Mouse (Mus musculus) urinary bladder, postnatal 4 days (tissue): ENCODE measurements around the gene B4galt7.
"Not testable (repeated sequence)": the region's sequence is repeated elsewhere in the genome, so short reads cannot be mapped to it uniquely, and the experiment has no call there.

Source experiments
- DNase-seq, 2 experiments: peaks; one replicate each; pipeline ENCODE4 v3.0.0; 2021 to 2022; ENCODE audit warnings: low spot score in 2 of 2

The B4galt7 gene

DNA sequence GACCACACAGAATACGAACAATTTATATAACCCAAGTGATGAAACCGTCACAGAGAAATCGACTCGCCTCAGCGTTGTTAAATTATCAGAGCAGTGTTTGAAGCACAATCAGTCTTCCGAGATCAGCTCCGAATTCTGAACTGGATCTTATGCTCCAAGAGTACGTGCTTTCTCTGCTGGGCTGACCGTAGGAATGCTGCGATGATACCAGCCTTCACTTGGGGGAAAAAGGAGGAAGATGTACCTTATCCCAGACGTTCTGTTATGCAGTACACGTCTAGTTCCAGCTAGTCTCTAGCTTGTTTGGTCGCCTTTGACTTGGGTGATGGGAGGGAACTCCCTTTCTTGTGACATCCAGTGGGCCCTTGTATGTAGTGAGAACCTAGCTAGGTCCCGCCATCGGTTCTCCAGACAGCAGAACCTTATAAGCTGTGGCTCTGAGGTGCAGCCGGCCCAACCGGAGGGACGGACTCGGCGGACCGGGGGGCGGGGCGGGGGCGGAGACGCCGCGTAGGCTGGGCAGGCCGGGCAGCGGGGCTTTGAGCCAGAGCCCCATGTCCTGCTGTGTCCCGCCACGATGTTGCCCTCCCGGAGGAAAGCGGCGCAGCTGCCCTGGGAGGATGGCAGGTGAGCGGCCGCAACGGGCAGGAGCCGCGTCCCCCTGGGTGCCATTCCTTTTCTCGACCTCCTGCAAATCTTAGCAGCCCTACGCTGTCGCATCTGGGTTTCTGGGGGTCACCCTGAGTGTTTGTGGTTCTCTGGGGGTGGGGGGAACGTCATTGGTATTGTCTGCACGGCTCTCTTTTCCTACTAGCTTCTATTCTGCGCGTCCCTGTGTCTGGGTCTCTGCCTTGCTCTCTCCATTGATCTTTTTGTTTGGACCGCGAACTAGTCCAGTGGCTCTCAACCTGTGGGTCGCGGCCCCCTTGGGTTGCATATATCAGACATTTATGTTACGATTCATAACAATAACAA, at the start of gene B4galt7:
B4galt7 (plus strand) TSS at position 331 of the 975 bp plus-strand sequence.
- DNase-seq: peak; percentile 83 to 87

DNA sequence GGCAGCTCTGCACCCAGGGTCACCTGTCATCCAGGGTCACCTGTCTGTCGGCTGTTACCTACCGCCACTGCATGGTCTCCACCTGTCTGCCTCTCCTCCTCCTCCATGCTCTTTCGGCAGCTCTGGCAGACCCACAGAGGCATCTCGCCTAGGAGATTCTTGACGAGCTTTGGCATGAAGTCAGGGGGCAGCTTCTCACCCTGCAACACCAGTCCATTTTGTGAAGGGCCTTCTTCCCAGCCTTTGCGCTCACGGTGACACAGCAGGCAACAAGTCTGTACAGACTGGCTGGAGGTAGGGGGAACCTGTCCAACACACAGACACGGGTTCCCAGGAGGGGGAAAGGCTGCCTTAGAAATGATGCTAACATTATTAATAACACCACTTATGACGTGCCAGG, 43.8 kb upstream of the B4galt7 start:
- DNase-seq: no peak

GRCm38 (mm10) chr13:55557499-55557898, 42.2 kb upstream of the B4galt7 start:
- DNase-seq: no peak

DNA sequence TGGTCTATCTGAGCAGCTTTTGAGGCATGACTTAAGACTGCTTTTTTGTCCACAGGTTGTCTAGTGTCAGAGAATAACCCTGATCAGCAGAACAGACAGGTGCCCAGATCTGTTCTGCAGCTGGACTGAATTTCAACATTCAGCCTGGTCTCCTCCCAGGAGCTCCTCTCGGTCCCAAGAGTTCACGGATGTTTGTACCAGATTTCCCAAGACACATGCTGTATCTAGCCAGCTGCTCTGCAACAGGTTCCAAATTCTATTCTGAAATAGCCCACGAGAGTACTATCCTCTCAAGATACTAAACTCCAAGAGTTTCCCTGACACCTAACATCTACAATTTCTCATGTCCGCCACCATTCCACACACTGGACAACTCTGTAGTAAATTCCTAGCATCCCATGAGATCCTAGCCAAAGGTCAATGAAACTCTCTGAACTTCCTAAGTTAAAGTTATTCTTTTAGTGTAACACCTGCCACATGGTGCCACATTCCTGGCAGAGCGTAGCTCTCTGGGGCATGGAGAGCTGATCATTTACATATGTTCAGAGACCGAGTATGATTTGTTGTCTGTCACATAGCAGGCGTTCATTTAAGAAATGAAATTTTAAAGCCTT, 36.3 kb upstream of the B4galt7 start:
- no peak for DNase-seq

GRCm38 (mm10) chr13:55567001-55567400, 32.7 kb upstream of the B4galt7 start:
- DNase-seq: no peak

- DNase-seq: no peak
These were observed 31.7 kb upstream of the B4galt7 start for GRCm38 (mm10) chr13:55567949-55568348.

GRCm38 (mm10) chr13:55568524-55568923, 31.2 kb upstream of the B4galt7 start:
- DNase-seq: not testable (repeated sequence)

DNA sequence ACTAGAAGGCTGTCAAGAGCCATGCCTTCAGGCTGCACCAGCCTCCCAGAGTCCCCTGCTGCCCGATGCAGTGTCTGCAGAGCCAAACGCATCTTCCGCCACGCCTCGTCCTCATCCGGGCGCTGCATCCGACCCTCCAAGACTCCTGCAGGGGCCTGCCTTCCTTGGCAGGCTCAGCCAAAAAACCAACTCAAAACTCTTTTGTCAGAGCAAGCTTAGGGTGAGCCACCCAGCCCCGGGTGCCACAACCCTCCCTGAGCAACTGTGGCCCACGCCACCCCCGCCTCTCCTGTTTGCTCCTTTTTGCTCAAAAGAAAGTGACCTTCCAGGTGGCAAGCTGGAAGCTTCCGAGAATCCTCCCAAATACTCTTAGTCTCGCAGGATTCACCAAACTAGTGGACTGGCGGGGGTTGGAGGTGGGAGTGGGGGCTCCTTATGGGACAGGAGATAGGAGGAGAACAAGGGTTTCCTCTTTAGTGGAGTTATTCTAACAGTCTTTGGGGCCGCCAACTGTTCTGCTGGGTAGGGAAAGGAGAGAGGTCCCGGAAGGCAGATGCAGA, 29.9 kb upstream of the B4galt7 start:
- DNase-seq: no peak

DNA sequence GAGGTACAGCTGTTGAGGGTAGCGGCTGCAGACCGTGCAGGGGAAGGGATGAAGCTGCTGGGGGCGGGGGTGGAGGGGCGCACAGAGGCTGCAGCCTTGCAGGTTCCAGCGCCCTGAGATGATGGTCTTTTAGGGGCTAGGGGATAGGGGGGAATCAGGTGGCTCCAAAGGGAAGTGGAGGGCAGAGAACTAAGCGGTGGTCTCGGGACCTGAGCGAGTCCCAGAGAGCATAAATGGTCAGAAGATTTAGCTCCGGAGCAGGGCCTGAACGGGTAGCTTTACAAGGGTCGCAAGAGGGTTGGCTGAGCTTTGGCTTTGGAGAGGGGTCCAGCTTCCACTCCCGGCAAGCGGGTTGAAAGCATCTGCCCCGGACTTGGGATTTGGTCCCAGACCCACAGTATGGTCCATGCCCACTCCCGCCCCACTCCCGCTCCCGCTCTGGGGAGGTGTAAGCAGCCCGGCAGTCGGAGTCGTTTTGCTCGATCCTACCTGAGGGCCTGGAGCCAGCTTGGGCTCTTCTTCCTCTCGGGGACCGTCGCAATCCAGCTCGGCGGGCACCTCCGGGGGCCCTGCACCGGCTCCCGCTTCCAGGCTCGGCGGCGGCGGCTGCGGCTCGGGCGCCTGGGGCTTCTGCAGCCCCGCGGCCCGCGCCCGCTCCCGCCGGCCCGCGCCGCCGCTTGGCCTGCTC, 29.3 kb upstream of the B4galt7 start:
- peak in 1 of 2 experiments; percentile 41 for DNase-seq

DNA sequence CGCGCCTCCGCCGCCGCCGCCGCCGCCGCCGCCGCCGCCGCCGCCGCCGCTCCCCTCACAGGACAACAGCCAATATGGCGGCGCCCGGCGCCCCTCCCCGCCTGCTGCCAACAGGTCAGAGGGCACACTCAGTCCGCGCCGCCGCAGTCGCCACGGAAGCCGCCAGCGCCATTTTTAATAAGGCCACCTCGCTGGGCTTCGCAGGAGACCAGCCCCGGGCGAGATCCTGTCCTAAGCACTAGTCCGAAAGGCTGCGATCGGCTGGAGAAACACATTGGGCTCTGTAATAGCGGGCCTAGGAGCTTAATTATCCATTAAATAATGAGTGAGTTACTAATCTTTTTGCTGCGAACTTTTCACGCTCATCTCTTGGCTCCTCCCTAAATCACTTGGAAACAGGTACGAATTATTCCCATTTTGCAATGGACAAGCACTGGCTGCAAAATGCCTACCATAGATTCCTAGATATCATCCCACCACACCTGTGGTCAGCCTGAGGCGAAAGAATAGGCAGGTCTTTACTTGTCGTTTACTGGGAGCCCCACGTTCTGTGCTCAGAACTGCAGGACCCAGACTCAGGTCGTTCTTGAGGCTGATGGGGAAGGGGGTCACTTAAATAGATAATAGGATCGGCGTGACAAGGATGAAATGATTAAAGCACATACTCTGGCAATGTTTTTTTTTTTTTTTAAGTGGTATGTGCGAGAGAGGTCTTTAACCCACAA, 28.5 kb upstream of the B4galt7 start, which contains the start of gene Fam193b:
Fam193b (minus strand) TSS at position 94 of the 725 bp plus-strand sequence.
- peak; percentile 93 to 94 for DNase-seq

DNA sequence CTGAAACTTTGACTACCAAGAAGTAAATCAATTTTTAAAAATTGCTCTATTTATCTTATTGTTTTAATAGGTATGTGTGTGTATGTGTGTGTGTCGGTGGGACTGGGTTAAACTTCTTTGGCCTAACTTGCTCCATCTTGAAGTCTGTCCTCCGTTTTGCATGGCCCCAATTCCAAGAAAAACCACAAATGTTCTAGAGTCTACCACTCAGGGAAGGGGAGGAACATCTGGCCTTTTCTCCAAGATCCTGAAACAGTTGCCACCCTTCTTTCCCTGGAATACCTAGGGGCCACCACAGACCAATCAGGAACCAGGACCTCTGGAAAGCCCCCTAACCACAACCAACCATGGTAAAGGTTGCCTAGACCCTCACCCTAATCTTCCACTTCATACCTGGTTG, 27.7 kb upstream of the B4galt7 start:
- DNase-seq: no peak

GRCm38 (mm10) chr13:55573432-55573831, 26.3 kb upstream of the B4galt7 start, which contains the start of gene Tmed9:
Tmed9 (plus strand) TSS chr13:55573732.
- no peak for DNase-seq

DNA sequence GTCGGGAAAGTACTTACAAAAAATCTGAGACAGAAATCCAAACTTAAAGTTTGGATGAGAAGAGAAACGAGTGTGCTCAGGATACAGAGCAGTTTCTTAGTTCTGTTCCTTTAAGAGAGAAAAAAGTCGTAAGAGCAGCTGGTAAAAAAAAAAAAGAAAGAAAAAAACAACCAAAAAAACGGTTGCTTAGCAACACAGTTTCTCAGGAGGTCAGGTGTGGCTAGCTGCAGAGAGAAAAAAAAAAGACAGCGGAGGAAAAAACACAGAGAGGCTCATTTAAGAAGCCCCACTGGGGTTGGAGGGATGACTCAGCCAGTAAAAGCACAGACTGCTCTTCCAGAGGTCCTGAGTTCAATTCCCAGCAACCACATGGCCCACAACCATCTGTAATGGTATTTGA, 25.4 kb upstream of the B4galt7 start:
- DNase-seq: no peak

- DNase-seq: no peak
These were observed 23.8 kb upstream of the B4galt7 start for GRCm38 (mm10) chr13:55575932-55576331.

- not testable (repeated sequence) for DNase-seq
These were observed 22.8 kb upstream of the B4galt7 start for GRCm38 (mm10) chr13:55576872-55577271.

- no peak for DNase-seq
These were observed 21.6 kb upstream of the B4galt7 start for GRCm38 (mm10) chr13:55578086-55578485.

DNA sequence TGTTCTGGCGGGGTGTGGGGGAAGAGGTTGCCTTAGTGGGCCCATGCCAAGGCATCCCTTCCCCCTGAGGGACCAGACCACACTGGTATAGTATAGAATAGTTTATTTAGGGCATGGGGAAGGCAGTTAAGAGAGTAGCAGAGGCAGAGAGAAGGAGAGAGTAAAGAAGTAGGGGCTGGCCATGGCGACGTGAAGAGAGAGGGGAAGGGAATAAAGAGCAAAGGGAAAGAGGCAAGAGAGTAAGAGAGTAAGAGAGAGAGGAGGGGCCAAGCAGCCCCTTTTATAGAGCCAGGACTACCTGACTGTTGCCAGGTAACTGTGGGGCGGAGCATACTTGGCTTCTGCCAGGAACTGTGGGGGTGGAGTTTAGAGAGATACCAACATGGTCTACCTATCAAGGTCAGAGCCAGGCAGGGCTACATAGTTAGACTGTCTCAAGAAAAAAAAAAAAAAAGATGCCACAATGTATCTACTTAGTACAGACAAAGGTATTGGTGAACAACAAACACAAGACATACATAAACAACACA, 7.7 kb upstream of the B4galt7 start:
- no peak for DNase-seq

DNA sequence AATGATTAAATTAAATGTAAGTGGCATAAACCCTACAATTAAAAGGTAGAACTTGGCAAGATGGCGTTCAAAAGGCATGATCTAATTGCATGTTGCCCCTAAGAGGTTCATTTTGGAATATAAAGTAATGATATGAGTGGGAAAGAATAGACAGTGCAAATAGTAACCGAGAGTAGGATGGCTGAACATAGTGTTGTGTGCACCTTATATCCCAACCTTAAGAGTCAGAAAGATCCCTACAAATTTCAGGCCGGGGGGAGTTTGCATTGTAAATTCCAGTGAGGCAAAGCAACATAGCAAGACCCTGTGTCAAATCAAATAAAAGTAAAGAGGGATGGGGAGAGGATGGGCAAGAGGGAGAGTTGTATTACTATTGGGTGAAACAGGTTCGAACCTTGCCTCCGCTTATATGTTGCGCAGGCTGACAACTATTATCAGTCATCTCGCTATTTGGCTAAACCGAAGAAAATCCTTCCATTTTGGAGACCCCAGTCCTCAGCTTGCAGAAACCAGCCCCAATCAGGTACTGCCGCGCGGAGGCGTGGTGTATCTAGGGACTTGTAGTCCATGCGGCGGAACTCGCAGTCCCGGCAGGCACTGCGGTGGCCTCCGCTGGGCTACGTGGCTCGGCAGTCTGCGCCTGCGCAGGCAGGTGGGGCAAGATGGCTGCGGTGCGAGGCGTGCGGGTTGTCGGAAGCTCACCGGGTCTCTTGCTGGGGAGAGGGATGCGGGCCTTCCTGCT, 7.0 kb upstream of the B4galt7 start:
- peak; percentile 95 to 96 for DNase-seq

DNA sequence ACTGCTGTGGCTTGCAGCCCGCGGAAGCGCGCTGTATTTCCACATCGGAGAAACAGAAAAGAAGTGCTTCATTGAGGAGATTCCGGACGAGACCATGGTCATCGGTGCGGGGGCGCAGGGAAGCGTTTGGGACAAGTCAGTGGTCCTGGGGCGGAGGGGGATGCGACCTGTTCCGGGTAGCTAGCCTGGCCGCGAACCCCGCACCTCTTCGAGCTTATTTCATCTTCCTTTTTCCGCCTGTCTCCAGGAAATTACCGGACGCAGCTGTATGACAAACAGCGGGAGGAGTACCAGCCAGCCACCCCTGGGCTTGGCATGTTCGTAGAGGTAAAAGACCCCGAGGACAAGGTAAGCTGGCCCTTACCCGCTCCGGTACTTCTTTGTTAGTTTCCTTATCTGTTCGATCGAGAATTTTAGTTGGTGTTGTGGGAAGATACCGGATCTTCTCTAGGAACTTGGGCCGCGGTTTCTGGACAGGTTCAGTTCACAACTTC, 6.4 kb upstream of the B4galt7 start:
- no peak for DNase-seq

- DNase-seq: no peak
These were observed 4.3 kb upstream of the B4galt7 start for GRCm38 (mm10) chr13:55595375-55595774.
